Mouse (Mus musculus) gastrocnemius, adult 18-20 months (tissue): ENCODE results near the gene Gm340. TPM values are rescaled to one million over a fixed set of nuclear protein-coding genes. Genes with fewer than 3 reads are reported as not detected.

Experiments
- DNase-seq: peaks from one replicate; pipeline ENCODE4 v3.0.0; 2021; ENCODE audit warnings: low spot score
- microRNA-seq: library from miRNA; unstranded; fragments of <30 nt; microRNA quantifications from one replicate; pipeline ENCODE4 v1.2.0, GENCODE M21; 2021
- total RNA-seq, 2 experiments: library from RNA; stranded (reverse); gene quantifications; 2 replicates each; pipeline ENCODE4 v1.2.3; 2021

Gene Gm340
- total RNA-seq, 2 experiments from 2014 or later, result 4.3 to 5.6 TPM

GRCm38 (mm10) chr19:41613325-41614087 lies 31.3 kb downstream of the Gm340 start:
- no peak for DNase-seq

- no peak for DNase-seq
Measured at GRCm38 (mm10) chr19:41615606-41616224, 33.5 kb downstream of the Gm340 start.

GRCm38 (mm10) chr19:41616274-41616673 lies 34.1 kb downstream of the Gm340 start:
- no peak for DNase-seq

DNA sequence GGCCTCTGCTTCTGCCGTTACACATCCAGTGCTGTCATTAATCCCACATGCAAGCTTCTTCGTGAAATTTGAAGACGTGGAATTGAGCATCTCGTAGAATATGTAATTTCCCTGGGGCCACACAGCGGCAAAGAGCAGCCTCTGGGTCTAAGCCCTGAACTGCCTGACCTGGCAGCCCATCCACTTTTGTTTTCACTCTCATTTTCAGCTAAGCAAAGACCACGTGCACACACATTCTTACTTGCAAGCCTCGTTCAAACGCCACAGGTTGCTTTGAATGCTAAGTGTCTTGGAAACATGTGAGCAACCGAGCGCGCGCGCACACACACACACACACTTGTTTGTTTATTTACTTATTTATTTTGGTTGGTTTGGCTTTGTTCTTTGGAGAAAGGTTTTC lies 34.9 kb downstream of the Gm340 start:
- no peak for DNase-seq

DNA sequence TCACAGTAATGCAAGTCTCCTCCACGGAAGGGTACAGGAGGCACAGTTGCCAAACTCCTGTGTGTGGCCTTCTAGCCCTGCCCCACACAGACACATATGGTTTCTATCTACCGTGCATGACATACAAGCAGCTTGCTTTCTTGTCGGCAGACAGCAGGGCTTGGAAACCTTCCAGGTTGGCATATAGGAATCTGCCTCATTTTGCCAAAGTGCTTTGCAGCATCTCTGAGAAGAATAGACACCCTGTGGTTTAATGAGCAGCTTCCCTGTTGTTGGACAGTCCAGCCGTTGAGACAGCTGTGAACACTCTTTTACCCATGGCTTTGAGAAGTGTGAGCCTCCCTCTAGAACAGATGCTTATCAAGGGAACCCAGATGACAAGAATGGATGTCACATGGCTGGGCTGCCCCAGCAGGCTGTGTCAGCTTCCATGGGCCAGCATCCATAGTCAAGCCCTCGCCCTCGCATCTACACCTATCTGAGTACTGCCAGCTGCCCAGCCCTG lies 36.0 kb downstream of the Gm340 start:
- no peak for DNase-seq

GRCm38 (mm10) chr19:41618771-41619385 lies 36.7 kb downstream of the Gm340 start:
- DNase-seq, result peak; percentile 83

DNA sequence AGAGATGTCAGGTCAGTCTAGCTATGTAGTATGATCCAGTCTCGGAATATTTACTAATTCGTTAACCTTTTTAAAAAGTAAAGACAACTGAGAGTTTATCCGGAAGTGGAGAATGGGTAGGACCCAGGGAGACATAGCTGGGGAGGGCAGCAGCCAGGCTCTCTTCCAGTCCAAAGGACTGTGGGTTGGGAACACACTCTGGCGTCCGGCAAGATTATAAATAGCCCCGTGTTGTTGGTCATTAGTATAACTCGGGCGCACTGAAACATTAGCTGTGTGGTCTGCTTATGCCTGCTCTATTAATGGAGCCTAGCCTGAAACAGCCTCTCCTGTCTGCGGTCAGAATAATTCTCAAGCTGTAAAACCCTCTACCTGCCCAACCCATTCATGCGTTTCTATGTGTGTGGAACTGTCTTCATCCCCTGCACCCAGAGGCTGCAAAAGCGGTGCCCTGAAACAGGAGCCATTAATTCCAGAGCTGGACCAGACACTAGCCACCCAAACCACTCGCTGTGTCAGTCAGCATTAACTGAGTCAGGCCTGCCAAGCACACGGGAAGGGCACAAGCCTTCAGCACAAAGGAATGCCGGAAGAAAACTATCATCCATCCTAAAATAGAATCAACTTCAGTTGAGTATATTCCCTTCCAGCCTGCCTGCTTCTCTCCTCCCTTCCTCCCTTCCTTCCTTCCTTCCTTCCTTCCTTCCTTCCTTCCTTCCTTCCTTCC lies 38.4 kb downstream of the Gm340 start:
- peak; percentile 65 for DNase-seq

DNA sequence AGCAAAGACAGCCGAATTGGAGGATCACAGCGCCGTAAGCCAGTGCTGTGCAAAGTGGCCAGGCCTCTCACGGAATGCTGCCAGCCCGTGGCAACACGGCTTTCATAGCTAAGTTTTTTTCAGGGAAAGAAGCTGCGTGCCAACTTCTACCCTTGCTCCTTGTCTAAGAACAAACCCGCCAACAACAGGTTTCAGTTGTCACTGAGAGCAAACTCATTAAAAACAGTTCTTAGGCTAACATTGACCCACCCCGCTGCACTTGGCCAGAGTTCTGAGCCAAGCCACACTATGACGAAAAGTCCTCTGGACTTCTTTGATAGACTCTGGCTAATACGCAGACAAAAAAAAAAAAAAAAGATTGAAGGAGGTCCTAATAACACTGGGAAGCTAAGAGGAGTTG lies 46.8 kb downstream of the Gm340 start:
- DNase-seq, result peak; percentile 22

DNA sequence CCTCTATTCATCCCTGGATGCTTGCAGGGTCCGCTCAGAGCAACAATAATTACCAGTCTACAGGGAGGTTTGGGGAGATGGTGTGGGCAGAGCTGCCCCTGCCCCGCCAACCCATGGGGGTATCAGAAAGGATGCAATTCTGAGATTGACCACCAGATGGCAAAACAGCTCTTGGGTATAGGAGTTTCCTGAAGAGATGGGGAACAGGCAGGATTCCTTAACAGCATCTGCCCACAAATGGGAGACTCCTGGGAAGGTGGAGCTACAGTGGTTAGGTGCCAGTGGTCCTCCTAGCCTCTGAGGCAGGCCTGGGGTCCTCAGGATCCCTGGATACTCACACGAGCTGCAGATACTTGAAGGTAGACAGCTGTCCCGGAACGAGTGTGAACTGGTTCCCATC lies 47.4 kb downstream of the Gm340 start:
- DNase-seq, result peak; percentile 70

DNA sequence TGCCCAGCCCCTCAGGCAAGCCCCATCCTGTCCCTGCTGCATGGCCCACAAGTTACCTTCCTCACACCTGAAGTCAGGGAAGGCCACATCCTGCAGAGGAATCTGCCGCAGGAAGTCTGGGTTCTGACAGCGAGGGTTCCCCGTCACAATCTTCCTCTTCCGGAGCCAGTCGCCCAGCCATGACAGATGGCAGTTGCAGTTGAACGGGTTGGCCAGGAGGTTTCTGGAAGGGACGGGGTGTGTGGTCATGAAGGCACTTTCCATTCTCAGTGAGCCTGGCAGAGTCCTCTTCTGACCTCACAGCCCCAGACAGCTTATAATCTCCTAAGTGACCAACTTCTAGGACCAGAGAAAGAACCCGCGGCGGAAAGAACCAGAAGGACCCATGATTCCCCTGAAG lies 51.9 kb downstream of the Gm340 start:
- no peak for DNase-seq

DNA sequence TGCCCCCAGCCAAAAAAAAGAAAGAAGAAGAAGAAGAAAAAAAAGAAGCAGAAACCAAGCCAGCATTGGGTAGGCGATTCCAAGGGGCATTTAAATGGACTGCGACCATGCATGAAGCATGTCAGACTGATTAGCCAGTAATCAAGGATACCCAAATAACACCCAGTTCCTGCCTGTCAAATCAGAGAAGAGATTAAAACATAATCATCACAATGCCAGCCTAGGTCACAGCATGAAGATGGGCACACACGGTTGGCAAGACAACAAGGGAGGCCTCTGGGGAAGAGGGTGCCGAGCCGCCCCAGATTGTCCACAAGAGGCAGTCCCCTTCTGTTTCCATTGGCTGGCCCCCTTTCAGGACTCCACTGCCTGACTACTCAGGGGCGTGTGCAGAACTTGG lies 52.8 kb downstream of the Gm340 start:
- no peak for DNase-seq

Small RNA genes lying within 50 kb of the gene (microRNA-seq; reads per million reads assigned to microRNA genes)
- not detected for gene Mir8091

Other genes with a start within 250 kb of the Gm340 start
- gene Pik3ap1, start 197.3 kb upstream of the Gm340 start, total RNA-seq, result under 1 TPM; 0.07 to 0.43 TPM
- 10 to 100 TPM; 13.2 to 13.8 TPM for gene Lcor, start 99.7 kb upstream of the Gm340 start, total RNA-seq
- gene Slit1, start 161.3 kb downstream of the Gm340 start, total RNA-seq, result 1 to 10 TPM in 1 of 2 experiments, under 1 TPM in 1; 0.50 to 1.2 TPM
- 1 to 10 TPM; 8.0 to 8.1 TPM for gene Arhgap19, start 219.7 kb downstream of the Gm340 start, total RNA-seq
- gene Frat1, start 247.6 kb downstream of the Gm340 start, total RNA-seq, result 1 to 10 TPM; 3.5 to 6.2 TPM